Mouse (Mus musculus) erythroblast, embryonic 14.5 days (primary cell): ENCODE data around the gene Timp2.

Experiments
- GATA1 ChIP-seq: IDR thresholded peaks from 2 replicates; pipeline ENCODE4 v1.6.1; 2012; ENCODE audit warnings: low read length, inconsistent platforms, mixed read lengths
- TAL1 ChIP-seq: IDR thresholded peaks from 3 replicates; pipeline ENCODE4 v1.6.1; 2012; ENCODE audit warnings: low read length, inconsistent platforms, mixed read lengths

DNA sequence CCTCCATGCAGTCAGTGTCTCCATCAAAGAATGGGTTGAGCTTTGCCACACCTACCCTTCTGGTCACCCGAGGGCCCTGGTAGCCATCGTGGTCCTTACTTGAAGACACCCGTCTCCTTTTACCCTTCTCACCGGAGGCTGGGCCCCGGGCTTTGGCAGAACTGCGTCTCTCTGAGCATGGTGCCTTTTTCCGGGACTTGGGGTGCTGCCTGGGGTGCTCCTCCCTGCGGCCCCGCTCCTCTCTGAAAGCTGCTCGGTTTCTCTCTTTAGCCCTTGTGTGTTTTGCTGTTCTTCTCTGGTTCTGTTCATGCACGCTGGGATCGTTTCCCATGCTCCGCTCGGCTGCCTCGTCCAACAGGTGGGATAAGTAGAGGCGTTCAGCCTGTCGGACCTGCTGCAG lies 22.1 kb downstream of the Timp2 start:
- no peak for TF ChIP-seq GATA1
- TF ChIP-seq TAL1, result no peak
